Mouse (Mus musculus): ENCODE results near the gene Tspan31.

GRCm38 (mm10) chr10:127114408-127114807 lies 44.3 kb upstream of the Tspan31 start:
- TF ChIP-seq USF1 (IDR thresholded peaks at IDR 0.05; ENCODE audit: low read depth), result no peak
- no peak for TF ChIP-seq MYOG (IDR thresholded peaks at IDR 0.05; ENCODE audit: control insufficient read depth, extremely low read depth, insufficient read length)
- TF ChIP-seq CTCF (IDR thresholded peaks at IDR 0.05; ENCODE audit: control insufficient read depth, insufficient read depth, insufficient read length), result no peak
- TF ChIP-seq MYOD1 (IDR thresholded peaks at IDR 0.05; ENCODE audit: control insufficient read depth, insufficient read length, low read depth), result no peak
- no peak for TF ChIP-seq CEBPB (IDR thresholded peaks at IDR 0.05; ENCODE audit: low read depth)
- TF ChIP-seq MAX (IDR thresholded peaks at IDR 0.05), result no peak
- TF ChIP-seq FOSL1 (IDR thresholded peaks at IDR 0.05; ENCODE audit: insufficient read depth, low read length, poor library complexity, severe bottlenecking), result no peak
